In genomic region chr12:80598756-80599155, GRCm38 (mm10) we compare ENCODE assay signal across 10 mouse cellular contexts. TPM values are rescaled to one million over a fixed set of nuclear protein-coding genes. Genes with fewer than 3 reads are reported as not detected.
DNase-seq lines count a peak whose midpoint lies in the region; ATAC-seq and TF ChIP-seq lines count a peak whose summit lies in the region.
"Had no signal": no experiment of that assay in that cellular context is flagged by ENCODE, and none has a peak within 500 bp of the region (broad histone marks: within the 10 kb centered on the region; RNA-seq: fewer than 3 reads in every experiment).

No protein-coding gene starts in this region.

- no peak overlapping the region for H3K4me3 ChIP-seq in forebrain, embryonic 15.5 days
- no peak overlapping the region for H3K4me3 ChIP-seq in hindbrain, embryonic 11.5 days (ENCODE audit: low read depth, low read length)
- no peak overlapping the region for H3K4me3 ChIP-seq in lung, embryonic 14.5 days (ENCODE audit: low read depth, low read length)
- H3K4me3 ChIP-seq: embryonic facial prominence, embryonic 12.5 days; limb, embryonic 12.5 days had no signal

- no peaks in the 10 kb centered on the region for H3K27me3 ChIP-seq in forebrain, embryonic 15.5 days
- H3K27me3 ChIP-seq in hindbrain, embryonic 11.5 days (ENCODE audit: control insufficient read depth, insufficient read depth, low read length), result no peaks in the 10 kb centered on the region
- H3K27me3 ChIP-seq in lung, embryonic 14.5 days (ENCODE audit: insufficient read depth, low read length), result no peaks in the 10 kb centered on the region
- H3K27me3 ChIP-seq: embryonic facial prominence, embryonic 12.5 days; limb, embryonic 12.5 days had no signal

- no peaks in the 10 kb centered on the region for H3K9me3 ChIP-seq in forebrain, embryonic 15.5 days
- no peaks in the 10 kb centered on the region for H3K9me3 ChIP-seq in hindbrain, embryonic 11.5 days (ENCODE audit: control insufficient read depth, low read length)
- no peaks in the 10 kb centered on the region for H3K9me3 ChIP-seq in lung, embryonic 14.5 days (ENCODE audit: low read depth, low read length)
- H3K9me3 ChIP-seq: embryonic facial prominence, embryonic 12.5 days; limb, embryonic 12.5 days had no signal

- ATAC-seq in forebrain, embryonic 15.5 days (replicated peaks), result peak; percentile 79
- ATAC-seq in hindbrain, embryonic 11.5 days (ENCODE audit: low FRiP score), result no peak
- peak; percentile 57; the same call in 1 of the 2 replicates for ATAC-seq in lung, embryonic 14.5 days (ENCODE audit: insufficient read depth)

- H3K4me2 ChIP-seq in forebrain, embryonic 15.5 days (replicated peaks), result no peak overlapping the region
- no peak overlapping the region for H3K4me2 ChIP-seq in hindbrain, embryonic 11.5 days (replicated peaks; ENCODE audit: low read depth, low read length)
- H3K4me2 ChIP-seq in lung, embryonic 14.5 days, result no peak overlapping the region
- H3K4me2 ChIP-seq: embryonic facial prominence, embryonic 12.5 days; limb, embryonic 12.5 days had no signal

- 38% methylated on average over 6 of the region's 6 CpGs for WGBS in forebrain, embryonic 15.5 days
- 38% methylated on average over 6 of the region's 6 CpGs for WGBS in hindbrain, embryonic 11.5 days
- 49% methylated on average over 6 of the region's 6 CpGs for WGBS in lung, embryonic 14.5 days

- peak overlapping the region; percentile 52 for H3K27ac ChIP-seq in forebrain, embryonic 15.5 days (replicated peaks)
- H3K27ac ChIP-seq in hindbrain, embryonic 11.5 days (ENCODE audit: low read depth, low read length), result no peak overlapping the region
- 0 out of 2 replicates have a peak overlapping the region, but pooled peaks have one; percentile 6 for H3K27ac ChIP-seq in lung, embryonic 14.5 days (ENCODE audit: low read depth)
- H3K27ac ChIP-seq: embryonic facial prominence, embryonic 12.5 days; limb, embryonic 12.5 days had no signal

- peaks cover 10% of the 10 kb centered on the region; the same call in 1 of the 2 replicates for H3K4me1 ChIP-seq in forebrain, embryonic 15.5 days
- H3K4me1 ChIP-seq in hindbrain, embryonic 11.5 days (replicated peaks; ENCODE audit: control insufficient read depth, insufficient read depth, low read length), result no peaks in the 10 kb centered on the region; the same call in 1 of the 2 replicates
- peaks cover 8% of the 10 kb centered on the region for H3K4me1 ChIP-seq in lung, embryonic 14.5 days (ENCODE audit: insufficient read depth)

- TF ChIP-seq CTCF in lung, embryonic 14.5 days (IDR thresholded peaks at IDR 0.05; ENCODE audit: low read depth), result peak; percentile 25; the same call in 1 of the 2 replicates

- H3K9ac ChIP-seq in forebrain, embryonic 15.5 days (replicated peaks), result no peak overlapping the region
- 0 out of 2 replicates have a peak overlapping the region, but pooled peaks have one; percentile 31 for H3K9ac ChIP-seq in hindbrain, embryonic 11.5 days (ENCODE audit: low read depth, low read length)
- no peak overlapping the region for H3K9ac ChIP-seq in lung, embryonic 14.5 days
- H3K9ac ChIP-seq: embryonic facial prominence, embryonic 12.5 days; limb, embryonic 12.5 days had no signal

- DNase-seq in frontal cortex, adult 2 months (ENCODE audit: extremely low spot score in 1 of 2, low spot score in 1 of 2), result peak; percentile 41 to 52
- DNase-seq in frontal cortex, postnatal 25 days (ENCODE audit: low spot score in 2 of 2), result no peak
- DNase-seq in adrenal gland, postnatal 14 days, result peak; percentile 43
- no peak for DNase-seq in hindbrain, embryonic 11.5 days (ENCODE audit: low spot score)
- peak; percentile 63 for DNase-seq in lung, embryonic 14.5 days
- peak; percentile 42 for DNase-seq in right cerebral cortex, postnatal 14 days
- DNase-seq in thymus, postnatal 14 days, result no peak

- 0 out of 2 replicates have a peak, but pooled peaks cover 2% of the 10 kb centered on the region for H3K36me3 ChIP-seq in forebrain, embryonic 15.5 days
- H3K36me3 ChIP-seq in hindbrain, embryonic 11.5 days (ENCODE audit: control insufficient read depth, insufficient read depth, low read length), result no peaks in the 10 kb centered on the region
- H3K36me3 ChIP-seq in lung, embryonic 14.5 days (ENCODE audit: insufficient read depth), result no peaks in the 10 kb centered on the region
- H3K36me3 ChIP-seq: embryonic facial prominence, embryonic 12.5 days; limb, embryonic 12.5 days had no signal

RNA-seq across cellular contexts. Expression of gene Slc39a9, which starts 44.9 kb away (rescaled TPM):
- 26.8 and 29.1 TPM in 2 replicates for polyA plus RNA-seq in frontal cortex, adult 2 months (2012; rRNA removed)
- total RNA-seq in adrenal gland, postnatal 14 days (2021), result 37.6 and 37.9 TPM in 2 replicates
- polyA plus RNA-seq in forebrain, embryonic 15.5 days (2015; fragmentation: Nextera tagmentation; extraction: Ambion mirVana), result 25.4 and 26.0 TPM in 2 replicates
- polyA plus RNA-seq in hindbrain, embryonic 11.5 days (2014; fragmentation: Nextera tagmentation; extraction: Ambion mirVana), result 24.9 and 25.6 TPM in 2 replicates
- polyA plus RNA-seq in lung, embryonic 14.5 days (2014; fragmentation: Nextera tagmentation; extraction: Ambion mirVana), result 33.9 and 38.2 TPM in 2 replicates

RNA-seq across cellular contexts. Expression of gene Erh, which starts 45.4 kb away (rescaled TPM):
- 104 and 113 TPM in 2 replicates for polyA plus RNA-seq in frontal cortex, adult 2 months (2012; rRNA removed)
- total RNA-seq in adrenal gland, postnatal 14 days (2021), result 50.4 and 63.7 TPM in 2 replicates
- 315 and 344 TPM in 2 replicates for polyA plus RNA-seq in forebrain, embryonic 15.5 days (2015; fragmentation: Nextera tagmentation; extraction: Ambion mirVana)
- 322 and 356 TPM in 2 replicates for polyA plus RNA-seq in hindbrain, embryonic 11.5 days (2014; fragmentation: Nextera tagmentation; extraction: Ambion mirVana)
- 357 and 369 TPM in 2 replicates for polyA plus RNA-seq in lung, embryonic 14.5 days (2014; fragmentation: Nextera tagmentation; extraction: Ambion mirVana)

Comparison
In these comparisons a context has a peak if more than half of its experiments do, and no peak if none do; other contexts are left out.
1. DNase-seq: peak in frontal cortex, adult 2 months (2 of 2), adrenal gland, postnatal 14 days (single experiment), lung, embryonic 14.5 days (single experiment) and right cerebral cortex, postnatal 14 days (single experiment); none in frontal cortex, postnatal 25 days (0 of 2), hindbrain, embryonic 11.5 days (single experiment) and thymus, postnatal 14 days (single experiment).